Mouse (Mus musculus): ENCODE data around the gene Ube2b.

GRCm38 (mm10) chr11:51999611-52000289, 812 bp downstream of the Ube2b start:
- TF ChIP-seq CTCF (IDR thresholded peaks at IDR 0.05; ENCODE audit: borderline replicate concordance, extremely low read depth, insufficient read depth, insufficient read length): no peak
- TF ChIP-seq POLR2A (IDR thresholded peaks at IDR 0.05; ENCODE audit: borderline replicate concordance, extremely low read depth, insufficient read depth, insufficient read length, poor library complexity, severe bottlenecking): no peak

Data from brain, embryonic 14.5 days (tissue).